Mouse (Mus musculus) hindbrain, embryonic 15.5 days (tissue): ENCODE results near the gene Syf2. TPM values are rescaled to one million over a fixed set of nuclear protein-coding genes. Genes with fewer than 3 reads are reported as not detected.
A peak's percentile ranks its signal among the peaks of the same experiment; 100 is the strongest.

Experiments
- ATAC-seq: fragments of 200-750 bp; cut with Nextera tagmentation; 2 replicates; pipeline ENCODE4 v1.8.0; 2017; ENCODE audit warnings: low read depth, moderate number of reproducible peaks, moderate TSS enrichment; ENCODE audit not compliant: low FRiP score
- H3K27ac ChIP-seq: fragments of 300-500 bp; sonication (generic); replicated peaks from 2 replicates; pipeline ENCODE4 v1.5.1; 2015; ENCODE audit warnings: mild to moderate bottlenecking, inconsistent platforms
- H3K27me3 ChIP-seq: fragments of 300-500 bp; sonication (generic); 2 replicates; pipeline ENCODE4 v1.6.1; 2015; ENCODE audit warnings: control low read depth, inconsistent platforms
- H3K36me3 ChIP-seq: fragments of 300-500 bp; sonication (generic); 2 replicates; pipeline ENCODE4 v1.6.1; 2015; ENCODE audit warnings: control low read depth, inconsistent platforms
- H3K4me1 ChIP-seq: fragments of 300-500 bp; sonication (generic); replicated peaks from 2 replicates; pipeline ENCODE4 v1.6.1; 2015; ENCODE audit warnings: control low read depth, inconsistent platforms
- H3K4me2 ChIP-seq: fragments of 300-500 bp; sonication (generic); 2 replicates; pipeline ENCODE4 v1.6.1; 2015; ENCODE audit warnings: moderate library complexity, mild to moderate bottlenecking, inconsistent platforms
- H3K4me3 ChIP-seq: fragments of 300-500 bp; sonication (generic); 2 replicates; pipeline ENCODE4 v1.5.1; 2015; ENCODE audit warnings: mild to moderate bottlenecking, inconsistent platforms
- H3K9ac ChIP-seq: fragments of 300-500 bp; sonication (generic); 2 replicates; pipeline ENCODE4 v1.6.1; 2015; ENCODE audit warnings: inconsistent platforms
- H3K9me3 ChIP-seq: fragments of 300-500 bp; sonication (generic); 2 replicates; pipeline ENCODE4 v1.6.1; 2016; ENCODE audit warnings: control low read depth, inconsistent platforms
- WGBS: fragments of 180-500 bp; shearing (Covaris S2); methylation state at CpG from one replicate; pipeline ENCODE4 v1.1.7; 2015; 5-methylcytosine and 5-hydroxymethylcytosine counted together
- polyA plus RNA-seq: library from polyadenylated mRNA; unstranded; fragments of >200 nt; fragmentation: Nextera tagmentation; extraction: Ambion mirVana; gene quantifications from 2 replicates; pipeline ENCODE4 v1.2.1, GENCODE M21; 2015

Syf2 gene
- polyA plus RNA-seq, 1 experiment from 2014 or later = 62.7 TPM

GRCm38 (mm10) chr4:134925206-134925605, 5.5 kb upstream of the Syf2 start:
- Histone ChIP-seq H3K4me2 (peak overlapping the region; percentile 79), H3K27me3 (no peaks in the 10 kb centered on the region), H3K4me1 (peaks cover 32% of the 10 kb centered on the region), H3K9ac (no peak overlapping the region), H3K36me3 (peaks cover 30% of the 10 kb centered on the region), H3K9me3 (no peaks in the 10 kb centered on the region), H3K27ac (no peak overlapping the region), H3K4me3 (peak overlapping the region; percentile 82)
- no peak for ATAC-seq
- 81% methylated on average over 8 of the region's 8 CpGs for WGBS

DNA sequence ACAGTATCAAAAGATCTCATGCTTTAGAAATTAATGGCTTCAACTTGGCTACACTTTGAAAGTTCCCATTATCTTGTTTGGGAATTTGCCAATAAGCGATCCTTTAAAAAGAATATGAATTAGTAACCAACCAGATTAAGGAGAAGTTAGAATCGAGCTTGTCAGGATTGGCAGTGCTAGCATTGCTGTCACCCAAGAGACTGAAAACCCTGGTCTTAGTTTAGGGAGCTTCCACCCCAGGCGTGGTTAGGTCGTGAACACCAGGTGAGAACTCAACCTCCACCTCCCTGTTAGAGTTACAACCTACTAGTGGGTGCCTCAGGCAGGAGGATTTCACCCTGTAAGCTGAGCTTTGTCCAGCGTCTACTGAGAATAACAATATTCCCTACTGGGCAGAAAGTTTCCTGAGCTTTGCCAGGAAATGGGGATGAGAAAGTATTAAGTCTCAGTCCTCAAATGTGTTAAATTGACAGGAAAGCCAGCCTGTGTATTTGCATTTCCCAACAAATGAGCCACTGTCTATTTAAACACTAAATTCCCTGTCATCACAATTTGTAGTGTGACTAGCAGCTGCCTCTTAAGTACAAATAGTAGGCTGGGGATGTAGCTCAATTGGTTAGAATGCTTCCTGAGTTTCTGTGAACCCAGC, 2.8 kb upstream of the Syf2 start:
- H3K4me3 ChIP-seq = no peak overlapping the region
- no peak overlapping the region for H3K4me2 ChIP-seq
- H3K27ac ChIP-seq = no peak overlapping the region
- H3K9me3 ChIP-seq = no peaks in the 10 kb centered on the region
- H3K27me3 ChIP-seq = no peaks in the 10 kb centered on the region
- H3K9ac ChIP-seq = no peak overlapping the region
- peaks cover 30% of the 10 kb centered on the region for H3K36me3 ChIP-seq
- 74% methylated on average over 5 of the region's 5 CpGs for WGBS
- H3K4me1 ChIP-seq = peaks cover 40% of the 10 kb centered on the region
- ATAC-seq = no peak

- H3K4me3 ChIP-seq = no peak overlapping the region
These were observed 2.2 kb upstream of the Syf2 start for GRCm38 (mm10) chr4:134928464-134928836.

GRCm38 (mm10) chr4:134929536-134929935, 1.2 kb upstream of the Syf2 start:
- H3K4me3 ChIP-seq = no peak overlapping the region
- ATAC-seq = no peak
- H3K4me2 ChIP-seq = no peak overlapping the region
- no peak overlapping the region for H3K9ac ChIP-seq
- H3K27me3 ChIP-seq = no peaks in the 10 kb centered on the region
- no peaks in the 10 kb centered on the region for H3K9me3 ChIP-seq
- H3K27ac ChIP-seq = no peak overlapping the region
- H3K4me1 ChIP-seq = peaks cover 39% of the 10 kb centered on the region
- 79% methylated on average over 4 of the region's 4 CpGs for WGBS
- peaks cover 40% of the 10 kb centered on the region for H3K36me3 ChIP-seq

More at GRCm38 (mm10) chr4:134928464-134928836, 2.2 kb upstream of the Syf2 start:
- peaks cover 40% of the 10 kb centered on the region for H3K4me1 ChIP-seq
- 94% methylated on average over 1 of the region's 1 CpGs for WGBS
- H3K27ac ChIP-seq = no peak overlapping the region
- H3K9ac ChIP-seq = no peak overlapping the region
- no peak overlapping the region for H3K4me2 ChIP-seq
- no peaks in the 10 kb centered on the region for H3K9me3 ChIP-seq
- peaks cover 30% of the 10 kb centered on the region for H3K36me3 ChIP-seq
- H3K27me3 ChIP-seq = no peaks in the 10 kb centered on the region
- ATAC-seq = no peak

- Histone ChIP-seq H3K9me3 (no peaks in the 10 kb centered on the region), H3K4me1 (peaks cover 33% of the 10 kb centered on the region), H3K4me3 (peak overlapping the region; percentile 88), H3K27me3 (no peaks in the 10 kb centered on the region), H3K36me3 (peaks cover 45% of the 10 kb centered on the region), H3K27ac (peak overlapping the region; percentile 79), H3K9ac (0 out of 2 replicates have a peak overlapping the region, but pooled peaks have one; percentile 36), H3K4me2 (peak overlapping the region; percentile 83)
- WGBS = 26% methylated on average over 9 of the region's 9 CpGs
- peak; percentile 15; the same call in 1 of the 2 replicates for ATAC-seq
These were observed 508 bp upstream of the Syf2 start for GRCm38 (mm10) chr4:134930190-134930589.

GRCm38 (mm10) chr4:134937240-134938176, 6.8 kb downstream of the Syf2 start:
- WGBS = 51% methylated on average over 17 of the region's 17 CpGs
- no peak for ATAC-seq
- H3K9me3 ChIP-seq = no peaks in the 10 kb centered on the region

GRCm38 (mm10) chr4:134939900-134940299, 9.2 kb downstream of the Syf2 start:
- H3K27me3 ChIP-seq = peaks cover 9% of the 10 kb centered on the region; the same call in 1 of the 2 replicates
- H3K4me2 ChIP-seq = no peak overlapping the region
- H3K4me3 ChIP-seq = no peak overlapping the region
- H3K27ac ChIP-seq = no peak overlapping the region
- H3K4me1 ChIP-seq = peaks cover 9% of the 10 kb centered on the region
- no peak for ATAC-seq
- H3K36me3 ChIP-seq = peaks cover 23% of the 10 kb centered on the region
- no peak overlapping the region for H3K9ac ChIP-seq
- 55% methylated on average over 9 of the region's 9 CpGs for WGBS
- H3K9me3 ChIP-seq = no peaks in the 10 kb centered on the region

More at GRCm38 (mm10) chr4:134937240-134938176, 6.8 kb downstream of the Syf2 start:
- Histone ChIP-seq H3K27ac (no peak overlapping the region), H3K27me3 (no peaks in the 10 kb centered on the region), H3K4me1 (no peaks in the 10 kb centered on the region), H3K4me2 (no peak overlapping the region), H3K4me3 (no peak overlapping the region), H3K9ac (no peak overlapping the region), H3K36me3 (peaks cover 37% of the 10 kb centered on the region)

GRCm38 (mm10) chr4:134943758-134944538, 13.2 kb downstream of the Syf2 start:
- H3K27me3 ChIP-seq = peaks cover 11% of the 10 kb centered on the region; the same call in 1 of the 2 replicates
- no peaks in the 10 kb centered on the region for H3K36me3 ChIP-seq
- 43% methylated on average over 27 of the region's 27 CpGs for WGBS
- no peak for ATAC-seq
- H3K4me2 ChIP-seq = no peak overlapping the region
- H3K27ac ChIP-seq = no peak overlapping the region
- no peak overlapping the region for H3K4me3 ChIP-seq
- peaks cover 14% of the 10 kb centered on the region for H3K4me1 ChIP-seq
- no peaks in the 10 kb centered on the region for H3K9me3 ChIP-seq
- no peak overlapping the region for H3K9ac ChIP-seq

- H3K4me2 ChIP-seq = peak overlapping the region; percentile 54
- H3K27ac ChIP-seq = no peak overlapping the region
- H3K36me3 ChIP-seq = no peaks in the 10 kb centered on the region
- ATAC-seq = 0 out of 2 replicates have a peak, but pooled peaks have one; percentile 55
- peak overlapping the region; percentile 21 for H3K4me3 ChIP-seq
- peaks cover 11% of the 10 kb centered on the region; the same call in 1 of the 2 replicates for H3K27me3 ChIP-seq
- 12% methylated on average over 17 of the region's 17 CpGs for WGBS
- peaks cover 18% of the 10 kb centered on the region for H3K4me1 ChIP-seq
- no peaks in the 10 kb centered on the region for H3K9me3 ChIP-seq
- no peak overlapping the region; the same call in 1 of the 2 replicates for H3K9ac ChIP-seq
These were observed 15.5 kb downstream of the Syf2 start for GRCm38 (mm10) chr4:134946024-134946744.

GRCm38 (mm10) chr4:134950518-134951091, 19.9 kb downstream of the Syf2 start:
- Histone ChIP-seq H3K9me3 (no peaks in the 10 kb centered on the region), H3K27ac (no peak overlapping the region; the same call in 1 of the 2 replicates), H3K4me1 (peaks cover 20% of the 10 kb centered on the region), H3K36me3 (no peaks in the 10 kb centered on the region), H3K27me3 (0 out of 2 replicates have a peak, but pooled peaks cover 2% of the 10 kb centered on the region), H3K9ac (no peak overlapping the region), H3K4me3 (no peak overlapping the region), H3K4me2 (no peak overlapping the region)
- peak; percentile 85 for ATAC-seq
- WGBS = 18% methylated on average over 11 of the region's 11 CpGs

DNA sequence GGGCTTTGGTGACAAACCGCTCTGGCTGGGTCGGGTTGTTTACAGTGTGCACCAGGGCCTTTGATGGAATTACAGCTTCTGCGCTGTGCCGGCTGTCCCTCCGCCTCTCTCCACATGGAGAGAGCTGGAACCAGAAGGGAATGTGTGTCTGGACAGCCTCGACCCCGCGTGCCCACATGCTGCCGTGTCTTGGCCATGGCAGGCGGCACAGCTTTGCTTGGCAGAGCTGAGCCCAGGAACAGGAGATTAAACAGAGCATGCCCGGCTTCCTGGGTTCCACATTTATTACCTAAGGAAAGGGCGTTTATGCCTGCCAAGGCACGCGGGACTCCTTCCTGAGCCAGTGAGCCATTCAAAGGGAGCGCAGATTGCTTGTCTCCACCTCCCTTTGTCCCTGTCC, 23.8 kb downstream of the Syf2 start:
- no peak for ATAC-seq
- Histone ChIP-seq H3K36me3 (no peaks in the 10 kb centered on the region), H3K4me1 (peaks cover 15% of the 10 kb centered on the region), H3K27me3 (0 out of 2 replicates have a peak, but pooled peaks cover 2% of the 10 kb centered on the region), H3K27ac (no peak overlapping the region), H3K4me2 (no peak overlapping the region), H3K9me3 (no peaks in the 10 kb centered on the region), H3K9ac (no peak overlapping the region), H3K4me3 (no peak overlapping the region)
- WGBS = 25% methylated on average over 15 of the region's 15 CpGs
